Mouse (Mus musculus): ENCODE measurements around the gene Gm266. TPM values are rescaled to one million over a fixed set of nuclear protein-coding genes. Genes with fewer than 3 reads are reported as not detected.

Gm266 gene
- total RNA-seq, 4 experiments from 2014 or later: 3.6 to 6.6 (median 4.6) TPM

GRCm38 (mm10) chr12:111437222-111437900, 48.3 kb downstream of the Gm266 start:
- no peak for DNase-seq (ENCODE audit: low spot score in 2 of 2)

DNA sequence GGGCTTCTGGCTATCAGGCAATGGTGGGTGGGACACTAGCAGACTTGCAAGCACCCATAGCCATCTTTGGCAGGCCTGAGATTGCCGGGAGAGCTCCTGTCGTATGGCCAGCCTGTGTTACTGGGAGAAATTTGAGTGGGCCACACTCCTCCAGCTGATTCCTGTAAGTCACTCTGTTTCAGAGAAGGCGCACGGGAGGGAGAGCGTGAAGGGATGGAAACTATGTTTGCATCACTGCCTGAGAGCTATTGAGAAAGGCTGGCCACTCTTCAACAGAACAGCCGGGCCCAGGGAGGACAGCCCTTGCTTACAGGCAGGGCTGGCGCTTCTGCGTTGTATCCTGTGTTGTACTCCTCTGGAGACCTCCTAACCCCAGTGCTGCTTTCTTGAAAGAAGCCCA, 49.0 kb downstream of the Gm266 start:
- no peak for DNase-seq (ENCODE audit: low spot score in 2 of 2)

DNA sequence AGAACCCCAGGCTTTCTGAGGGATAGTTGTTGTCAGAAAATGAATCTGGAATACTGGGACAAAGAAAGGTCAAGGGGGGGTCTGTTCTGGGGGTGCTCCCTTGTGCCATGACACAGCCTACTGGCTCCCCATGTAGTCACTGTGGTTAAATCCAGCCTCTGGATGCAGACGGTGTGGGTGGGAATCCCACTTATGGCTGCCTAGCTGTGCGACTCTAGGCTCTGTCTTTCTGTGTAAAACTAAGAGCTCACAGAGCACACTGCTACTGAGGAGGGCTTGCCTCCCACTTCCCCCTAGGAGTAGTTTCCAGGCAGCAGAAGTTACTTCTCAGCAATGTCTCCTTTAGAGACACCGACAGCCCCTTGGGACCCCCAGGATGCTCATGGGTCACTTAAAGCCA, 49.5 kb downstream of the Gm266 start:
- DNase-seq (ENCODE audit: low spot score in 2 of 2): no peak

- no peak for DNase-seq (ENCODE audit: low spot score in 2 of 2)
These were observed 50.8 kb downstream of the Gm266 start for GRCm38 (mm10) chr12:111434745-111435327.

Other genes with a start within 250 kb of the Gm266 start
- 1 to 10 TPM; 4.4 to 8.6 (median 6.9) TPM for gene Amn, start 214.7 kb downstream of the Gm266 start, total RNA-seq (2022)
- 100 to 1,000 TPM; 114 to 140 (median 119) TPM for gene Cdc42bpb, start 108.1 kb downstream of the Gm266 start, total RNA-seq (2022)
- gene Lbhd2, start 79.0 kb downstream of the Gm266 start, total RNA-seq (2022): 1 to 10 TPM in 2 of 4 experiments, under 1 TPM in 1, not detected in 1; 0.61 to 2.3 (median 1.3) TPM
- 1 to 10 TPM; 5.0 to 7.7 (median 6.5) TPM for gene Exoc3l4, start 68.8 kb downstream of the Gm266 start, total RNA-seq (2022)
- 1 to 10 TPM in 3 of 4 experiments, under 1 TPM in 1; 0.85 to 1.8 (median 1.4) TPM for gene Tnfaip2, start 43.4 kb downstream of the Gm266 start, total RNA-seq (2022)
- 100 to 1,000 TPM; 235 to 288 (median 259) TPM for gene Eif5, start 52.2 kb upstream of the Gm266 start, total RNA-seq (2022)
- 100 to 1,000 TPM in 1 of 4 experiments, 10 to 100 TPM in 3; 89.3 to 107 (median 96.8) TPM for gene Mark3, start 88.7 kb upstream of the Gm266 start, total RNA-seq (2022)
- gene Ckb, start 186.5 kb upstream of the Gm266 start, total RNA-seq (2022): 1,000 to 10,000 TPM; 1,127 to 1,400 (median 1,206) TPM
- 10 to 100 TPM; 15.0 to 22.3 (median 19.5) TPM for gene Trmt61a, start 192.3 kb upstream of the Gm266 start, total RNA-seq (2022)
- 10 to 100 TPM; 47.1 to 50.7 (median 48.3) TPM for gene Bag5, start 227.4 kb upstream of the Gm266 start, total RNA-seq (2022)
- gene Apopt1, start 227.4 kb upstream of the Gm266 start, total RNA-seq (2022): 10 to 100 TPM; 30.9 to 34.4 (median 33.7) TPM

All from layer of hippocampus, adult 8-10 months (tissue).